Mouse (Mus musculus): ENCODE results near the gene Aplp2.

Gene Aplp2

GRCm38 (mm10) chr9:31225808-31226207, 14.2 kb upstream of the Aplp2 start:
- WGBS, result 47% methylated on average over 11 of the region's 11 CpGs

GRCm38 (mm10) chr9:31223475-31223874, 11.9 kb upstream of the Aplp2 start:
- 84% methylated on average over 4 of the region's 4 CpGs for WGBS

GRCm38 (mm10) chr9:31221170-31221569, 9.6 kb upstream of the Aplp2 start:
- 61% methylated on average over 10 of the region's 10 CpGs for WGBS

- 66% methylated on average over 7 of the region's 7 CpGs for WGBS
These were observed 6.2 kb upstream of the Aplp2 start for GRCm38 (mm10) chr9:31217631-31218380.

- 22% methylated on average over 12 of the region's 12 CpGs for WGBS
These were observed 939 bp upstream of the Aplp2 start for GRCm38 (mm10) chr9:31212500-31213008.

- WGBS, result under 1% methylated on average over 93 of the region's 93 CpGs
These were observed 596 bp downstream of the Aplp2 start for GRCm38 (mm10) chr9:31210749-31211689.

GRCm38 (mm10) chr9:31210163-31210562, 1.5 kb downstream of the Aplp2 start:
- WGBS, result 15% methylated on average over 7 of the region's 7 CpGs

GRCm38 (mm10) chr9:31209502-31209901, 2.1 kb downstream of the Aplp2 start:
- 76% methylated on average over 1 of the region's 1 CpGs for WGBS

- 50% methylated on average over 3 of the region's 3 CpGs for WGBS
These were observed 3.9 kb downstream of the Aplp2 start for GRCm38 (mm10) chr9:31207732-31208131.

GRCm38 (mm10) chr9:31204722-31205121, 6.9 kb downstream of the Aplp2 start:
- WGBS, result 71% methylated on average over 6 of the region's 6 CpGs

GRCm38 (mm10) chr9:31203571-31204210, 7.9 kb downstream of the Aplp2 start:
- 51% methylated on average over 16 of the region's 16 CpGs for WGBS

GRCm38 (mm10) chr9:31203068-31203467, 8.5 kb downstream of the Aplp2 start:
- WGBS, result 41% methylated on average over 6 of the region's 6 CpGs

GRCm38 (mm10) chr9:31198614-31199013, 13.0 kb downstream of the Aplp2 start:
- 86% methylated on average over 3 of the region's 3 CpGs for WGBS

- WGBS, result 72% methylated on average over 7 of the region's 7 CpGs
These were observed 13.8 kb downstream of the Aplp2 start for GRCm38 (mm10) chr9:31197782-31198181.

GRCm38 (mm10) chr9:31195573-31195972, 16.0 kb downstream of the Aplp2 start:
- WGBS, result 81% methylated on average over 1 of the region's 1 CpGs

GRCm38 (mm10) chr9:31192378-31192777, 19.2 kb downstream of the Aplp2 start:
- 93% methylated on average over 7 of the region's 7 CpGs for WGBS

GRCm38 (mm10) chr9:31191543-31191942, 20.1 kb downstream of the Aplp2 start:
- WGBS, result 81% methylated on average over 7 of the region's 7 CpGs

- 69% methylated on average over 2 of the region's 2 CpGs for WGBS
These were observed 22.4 kb downstream of the Aplp2 start for GRCm38 (mm10) chr9:31189194-31189593.

- 95% methylated on average over 5 of the region's 5 CpGs for WGBS
These were observed 27.2 kb downstream of the Aplp2 start for GRCm38 (mm10) chr9:31184439-31184838.

- WGBS, result 52% methylated on average over 4 of the region's 4 CpGs
These were observed 28.6 kb downstream of the Aplp2 start for GRCm38 (mm10) chr9:31183061-31183460.

- WGBS, result 78% methylated on average over 10 of the region's 10 CpGs
These were observed 30.1 kb downstream of the Aplp2 start for GRCm38 (mm10) chr9:31181291-31182085.

Data from cerebral cortex, adult 2 months (tissue).